Mouse (Mus musculus): ENCODE data around the gene Nrp2.

Nrp2 gene

GRCm38 (mm10) chr1:62703158-62704116 is at the start of gene Nrp2:
Nrp2 (plus strand) TSS chr1:62703285.
- no peak for DNase-seq (ENCODE audit: low read depth, low spot score)

- DNase-seq (ENCODE audit: low read depth, low spot score), result no peak
Measured at GRCm38 (mm10) chr1:62654436-62654835, 48.6 kb upstream of the Nrp2 start.

GRCm38 (mm10) chr1:62664960-62665645 is 38.0 kb upstream of the Nrp2 start:
- no peak for DNase-seq (ENCODE audit: low read depth, low spot score)

GRCm38 (mm10) chr1:62665771-62666730 is 37.0 kb upstream of the Nrp2 start:
- DNase-seq (ENCODE audit: low read depth, low spot score), result no peak

- no peak for DNase-seq (ENCODE audit: low read depth, low spot score)
Measured at GRCm38 (mm10) chr1:62666780-62667179, 36.3 kb upstream of the Nrp2 start.

- no peak for DNase-seq (ENCODE audit: low read depth, low spot score)
Measured at GRCm38 (mm10) chr1:62678611-62679344, 24.3 kb upstream of the Nrp2 start.

- no peak for DNase-seq (ENCODE audit: low read depth, low spot score)
Measured at GRCm38 (mm10) chr1:62679466-62679865, 23.6 kb upstream of the Nrp2 start.

- DNase-seq (ENCODE audit: low read depth, low spot score), result peak; percentile 24
Measured at GRCm38 (mm10) chr1:62682456-62683385, 20.4 kb upstream of the Nrp2 start.

- DNase-seq (ENCODE audit: low read depth, low spot score), result no peak
Measured at GRCm38 (mm10) chr1:62683498-62683897, 19.6 kb upstream of the Nrp2 start.

GRCm38 (mm10) chr1:62687511-62687910 is 15.6 kb upstream of the Nrp2 start:
- peak; percentile 90 for DNase-seq (ENCODE audit: low read depth, low spot score)

- no peak for DNase-seq (ENCODE audit: low read depth, low spot score)
Measured at GRCm38 (mm10) chr1:62691175-62691574, 11.9 kb upstream of the Nrp2 start.

GRCm38 (mm10) chr1:62696312-62696982 is 6.6 kb upstream of the Nrp2 start:
- no peak for DNase-seq (ENCODE audit: low read depth, low spot score)

- DNase-seq (ENCODE audit: low read depth, low spot score), result no peak
Measured at GRCm38 (mm10) chr1:62696983-62697341, 6.1 kb upstream of the Nrp2 start.

GRCm38 (mm10) chr1:62697353-62697752 is 5.7 kb upstream of the Nrp2 start:
- no peak for DNase-seq (ENCODE audit: low read depth, low spot score)

- DNase-seq (ENCODE audit: low read depth, low spot score), result no peak
Measured at GRCm38 (mm10) chr1:62699801-62700200, 3.3 kb upstream of the Nrp2 start.

GRCm38 (mm10) chr1:62701065-62701921 is 1.8 kb upstream of the Nrp2 start:
- DNase-seq (ENCODE audit: low read depth, low spot score), result peak; percentile 72

- DNase-seq (ENCODE audit: low read depth, low spot score), result no peak
Measured at GRCm38 (mm10) chr1:62702743-62703142, 342 bp upstream of the Nrp2 start.
